Mouse (Mus musculus) heart, adult 2 months (tissue): ENCODE measurements around the gene Sfmbt1.

Experiments used
- CTCF ChIP-seq: fragments of 200-600 bp; IDR thresholded peaks from 2 replicates; pipeline ENCODE4 v1.8.1; 2022; ENCODE audit warnings: antibody characterized with exemption, mild to moderate bottlenecking, moderate library complexity
- POLR2A ChIP-seq: fragments of 200-500 bp; IDR thresholded peaks from 2 replicates; pipeline ENCODE4 v1.6.1; 2011; ENCODE audit warnings: mild to moderate bottlenecking, low read depth, low read length, control low read depth; ENCODE audit not compliant: insufficient read depth

DNA sequence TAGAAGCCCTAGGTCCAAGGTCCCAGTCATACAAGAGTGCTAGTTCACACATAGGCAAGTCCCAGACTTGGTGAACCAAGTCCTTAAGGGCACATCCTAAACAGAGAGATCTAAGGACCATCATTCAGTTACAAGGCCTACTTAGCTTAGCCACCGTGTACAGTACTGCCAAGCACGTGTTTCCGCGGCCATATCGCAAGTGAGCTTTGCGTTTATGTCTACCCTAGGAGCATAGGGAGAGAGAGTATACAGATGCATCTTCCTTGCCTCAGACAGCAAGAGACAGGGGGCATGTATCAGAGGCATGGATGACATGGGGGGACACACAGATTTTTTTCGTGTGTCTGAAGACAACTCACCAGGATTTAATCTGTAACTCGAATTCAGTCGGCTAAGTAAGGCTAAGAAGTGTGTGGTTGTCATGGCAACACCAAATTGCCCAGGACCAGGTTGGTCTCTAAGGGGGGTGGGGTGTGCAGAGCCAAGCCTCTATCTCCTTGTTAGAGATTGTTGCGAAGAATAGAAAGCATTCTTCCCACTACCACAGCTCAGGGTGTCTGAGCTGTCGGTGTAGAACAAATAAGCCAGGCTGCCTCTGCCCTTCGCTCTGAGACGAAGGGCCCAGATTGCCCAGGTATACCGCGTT is 17.1 kb upstream of the Sfmbt1 start:
- TF ChIP-seq CTCF: no peak
- TF ChIP-seq POLR2A: no peak
